21 mouse cellular contexts compared by ENCODE assay signal in the genomic region with DNA sequence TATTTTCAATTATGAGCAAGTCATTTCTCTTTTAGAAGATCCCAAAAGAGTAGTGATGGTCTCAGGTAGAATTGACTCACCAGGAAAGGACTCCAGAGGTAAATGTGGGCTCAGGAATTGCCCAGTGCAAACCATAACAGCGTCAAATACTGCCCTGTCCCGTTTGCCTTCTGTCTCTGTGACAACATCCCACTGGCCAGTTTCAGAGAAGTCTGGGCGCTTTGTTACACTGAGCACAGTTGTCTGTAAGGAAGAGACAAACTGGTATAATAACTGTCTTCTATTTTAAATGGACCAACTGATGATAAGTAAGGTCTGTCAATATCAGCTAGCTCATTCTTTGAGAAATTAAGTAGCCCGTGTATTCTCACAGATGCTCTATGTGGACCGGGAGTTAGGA. TPM values are rescaled to one million over a fixed set of nuclear protein-coding genes. Genes with fewer than 3 reads are reported as not detected.
DNase-seq lines count a peak whose midpoint lies in the region; ATAC-seq lines count a peak whose summit lies in the region.
"Had no signal": no experiment of that assay in that cellular context is flagged by ENCODE, and none has a peak within 500 bp of the region (broad histone marks: within the 10 kb centered on the region; RNA-seq: fewer than 3 reads in every experiment).

No protein-coding gene starts in this region.

- no peak overlapping the region for H3K4me3 ChIP-seq in heart, embryonic 10.5 days
- no peak overlapping the region for H3K4me3 ChIP-seq in midbrain, embryonic 11.5 days (ENCODE audit: low read depth, low read length)
- H3K4me3 ChIP-seq in midbrain, embryonic 10.5 days: no peak overlapping the region

- no peaks in the 10 kb centered on the region for H3K36me3 ChIP-seq in heart, embryonic 10.5 days
- H3K36me3 ChIP-seq in midbrain, embryonic 11.5 days (ENCODE audit: control insufficient read depth, insufficient read depth, low read length): no peaks in the 10 kb centered on the region
- no peaks in the 10 kb centered on the region for H3K36me3 ChIP-seq in midbrain, embryonic 10.5 days
- H3K36me3 ChIP-seq: G1E had no signal

- intact Hi-C loops in heart, postnatal 25 days (cut with DNase I): no loop called here

- DNase-seq in heart, embryonic 10.5 days (ENCODE audit: low spot score): peak; percentile 64
- no peak for DNase-seq in heart, postnatal 25 days (ENCODE audit: low spot score)
- DNase-seq in midbrain, embryonic 11.5 days (ENCODE audit: low spot score, missing footprints): peak; percentile 69
- no peak for DNase-seq in midbrain, embryonic 10.5 days (ENCODE audit: low spot score)
- DNase-seq: adrenal gland, adult 2 months; adrenal gland, adult 8-10 months; adrenal gland, postnatal 10 days; adrenal gland, postnatal 14 days; adrenal gland, postnatal 25 days; adrenal gland, postnatal 36 days; B cell, adult 2 months; cerebellum, adult 11 months; cerebellum, adult 11-12 months; cerebellum, adult 18-20 months had no signal

- 80% methylated on average over 5 of the region's 5 CpGs for WGBS in heart, embryonic 10.5 days
- WGBS in midbrain, embryonic 11.5 days: 92% methylated on average over 5 of the region's 5 CpGs
- 89% methylated on average over 5 of the region's 5 CpGs for WGBS in midbrain, embryonic 10.5 days

- no peak overlapping the region for H3K9ac ChIP-seq in midbrain, embryonic 11.5 days (ENCODE audit: low read length)

- no peak overlapping the region for H3K27ac ChIP-seq in heart, embryonic 10.5 days
- no peak overlapping the region for H3K27ac ChIP-seq in midbrain, embryonic 11.5 days (ENCODE audit: low read depth, low read length)
- H3K27ac ChIP-seq in midbrain, embryonic 10.5 days (replicated peaks): no peak overlapping the region

- no peak overlapping the region for H3K4me2 ChIP-seq in midbrain, embryonic 11.5 days

- no peak for ATAC-seq in midbrain, embryonic 11.5 days (ENCODE audit: low FRiP score)
- ATAC-seq: activated CD4-positive, CD25-positive, alpha-beta regulatory T cell, adult 4 months; CD4-positive, CD25-positive, alpha-beta regulatory T cell, adult 4 months; Patski had no signal

- H3K4me1 ChIP-seq in heart, embryonic 10.5 days: no peaks in the 10 kb centered on the region
- H3K4me1 ChIP-seq in midbrain, embryonic 11.5 days (ENCODE audit: control insufficient read depth, insufficient read depth, low read length): no peaks in the 10 kb centered on the region
- H3K4me1 ChIP-seq in midbrain, embryonic 10.5 days: no peaks in the 10 kb centered on the region

- no peaks in the 10 kb centered on the region for H3K27me3 ChIP-seq in heart, embryonic 10.5 days (ENCODE audit: insufficient read depth, poor library complexity, severe bottlenecking)
- H3K27me3 ChIP-seq in midbrain, embryonic 11.5 days (ENCODE audit: control insufficient read depth, insufficient read depth, low read length): no peaks in the 10 kb centered on the region
- H3K27me3 ChIP-seq in midbrain, embryonic 10.5 days (ENCODE audit: low read depth, poor library complexity, severe bottlenecking): no peaks in the 10 kb centered on the region
- H3K27me3 ChIP-seq: CH12.LX had no signal

- no peaks in the 10 kb centered on the region for H3K9me3 ChIP-seq in heart, embryonic 10.5 days
- no peaks in the 10 kb centered on the region for H3K9me3 ChIP-seq in midbrain, embryonic 11.5 days (ENCODE audit: control insufficient read depth, low read length)
- no peaks in the 10 kb centered on the region for H3K9me3 ChIP-seq in midbrain, embryonic 10.5 days (replicated peaks)
- H3K9me3 ChIP-seq: G1E had no signal

RNA-seq across cellular contexts. Expression of gene Fmo4, which starts 6.3 kb away (rescaled TPM):
- 0.08 TPM in 1 of 2 replicates, not detected in the other for polyA plus RNA-seq in heart, embryonic 10.5 days (2016; fragmentation: Nextera tagmentation; extraction: Ambion mirVana)
- under 1 TPM in 1 of 2 experiments, not detected in 1; 0.10 TPM for total RNA-seq in heart, postnatal 25 days (2021)
- 0.85 and 0.86 TPM in 2 replicates for polyA plus RNA-seq in midbrain, embryonic 11.5 days (2014; fragmentation: Nextera tagmentation; extraction: Ambion mirVana)
- 0.58 and 0.95 TPM in 2 replicates for polyA plus RNA-seq in midbrain, embryonic 10.5 days (2016; fragmentation: Nextera tagmentation; extraction: Ambion mirVana)
- total RNA-seq: CH12.LX, ES-E14, MEL had no signal
- polyA plus RNA-seq: activated CD4-positive, CD25-positive, alpha-beta regulatory T cell, adult 4 months; CD4-positive, CD25-positive, alpha-beta regulatory T cell, adult 4 months had no signal

RNA-seq across cellular contexts. Expression of gene Fmo1, which starts 59.0 kb away (rescaled TPM):
- 1.7 and 2.8 TPM in 2 replicates for polyA plus RNA-seq in heart, embryonic 10.5 days (2016; fragmentation: Nextera tagmentation; extraction: Ambion mirVana)
- 10 to 100 TPM; 36.9 to 40.7 TPM for total RNA-seq in heart, postnatal 25 days (2021)
- 26.5 and 30.8 TPM in 2 replicates for polyA plus RNA-seq in midbrain, embryonic 11.5 days (2014; fragmentation: Nextera tagmentation; extraction: Ambion mirVana)
- 10.9 and 14.7 TPM in 2 replicates for polyA plus RNA-seq in midbrain, embryonic 10.5 days (2016; fragmentation: Nextera tagmentation; extraction: Ambion mirVana)
- total RNA-seq: CH12.LX had no signal
- polyA plus RNA-seq: G1E had no signal

Comparison
In these comparisons a context has a peak if more than half of its experiments do, and no peak if none do; other contexts are left out.
1. DNase-seq: peak in heart, embryonic 10.5 days (single experiment) and midbrain, embryonic 11.5 days (single experiment); none in heart, postnatal 25 days (single experiment) and midbrain, embryonic 10.5 days (single experiment).